Mouse (Mus musculus): ENCODE results near the gene Mgat5.

DNA sequence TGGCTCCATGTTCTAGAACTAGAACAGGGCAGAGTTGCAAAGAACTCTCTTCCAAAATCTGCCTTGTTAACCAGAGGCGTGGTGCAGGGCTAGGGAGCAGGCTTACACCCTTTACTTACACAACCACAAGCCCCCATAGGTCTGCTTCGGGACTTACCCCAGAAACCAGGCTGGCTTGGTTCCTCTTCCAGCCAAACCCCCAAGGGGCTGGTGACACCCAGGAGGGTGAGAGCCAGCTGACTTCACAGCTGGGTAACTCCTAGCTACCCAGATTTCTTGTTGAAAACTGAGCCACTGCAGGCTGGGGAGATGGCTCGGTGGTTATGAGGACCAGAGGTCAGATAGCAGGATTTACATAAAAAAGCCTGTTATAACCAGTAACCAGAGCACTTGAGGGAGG is 309.7 kb downstream of the Mgat5 start:
- TF ChIP-seq CTCF (IDR thresholded peaks at IDR 0.05; ENCODE audit: borderline replicate concordance, insufficient read depth, low read depth, low read length), result no peak
- TF ChIP-seq POLR2A (IDR thresholded peaks at IDR 0.05; ENCODE audit: borderline replicate concordance, insufficient read depth, low read length), result no peak
